Mouse (Mus musculus): ENCODE results near the gene Muc1.

DNA sequence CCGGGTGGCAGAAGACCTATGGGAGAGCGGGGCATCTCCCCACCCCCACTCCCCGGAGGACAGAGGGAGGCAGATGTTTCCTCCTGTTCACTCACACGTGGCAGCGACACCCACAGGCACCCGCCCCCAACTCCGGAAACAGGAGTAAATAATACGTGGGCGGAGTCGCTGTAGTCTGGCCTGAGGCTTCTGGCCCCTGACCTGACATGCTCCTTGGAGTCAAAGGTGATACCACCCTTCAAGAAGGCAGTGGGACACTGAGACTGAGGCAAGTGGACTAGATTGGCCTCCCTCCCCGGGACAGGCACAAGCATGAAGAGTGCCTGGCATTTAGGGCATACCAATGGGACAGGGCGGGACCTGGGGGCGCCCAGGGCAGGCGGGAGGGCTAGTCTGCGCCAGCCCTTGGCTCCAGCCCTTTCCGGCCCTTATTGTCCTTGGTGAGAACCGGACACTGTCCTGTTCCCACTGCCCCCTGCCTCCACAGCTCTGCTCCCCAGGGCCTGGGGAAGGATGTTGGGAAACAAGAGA lies 22.6 kb downstream of the Muc1 start:
- TF ChIP-seq CTCF (IDR thresholded peaks at IDR 0.05; ENCODE audit: low read depth) (0 out of 2 replicates have a peak, but pooled peaks have one; percentile 13), EP300 (IDR thresholded peaks at IDR 0.05; ENCODE audit: low read depth) (no peak)

Data from liver, postnatal 0 days (tissue).